In the genomic region with DNA sequence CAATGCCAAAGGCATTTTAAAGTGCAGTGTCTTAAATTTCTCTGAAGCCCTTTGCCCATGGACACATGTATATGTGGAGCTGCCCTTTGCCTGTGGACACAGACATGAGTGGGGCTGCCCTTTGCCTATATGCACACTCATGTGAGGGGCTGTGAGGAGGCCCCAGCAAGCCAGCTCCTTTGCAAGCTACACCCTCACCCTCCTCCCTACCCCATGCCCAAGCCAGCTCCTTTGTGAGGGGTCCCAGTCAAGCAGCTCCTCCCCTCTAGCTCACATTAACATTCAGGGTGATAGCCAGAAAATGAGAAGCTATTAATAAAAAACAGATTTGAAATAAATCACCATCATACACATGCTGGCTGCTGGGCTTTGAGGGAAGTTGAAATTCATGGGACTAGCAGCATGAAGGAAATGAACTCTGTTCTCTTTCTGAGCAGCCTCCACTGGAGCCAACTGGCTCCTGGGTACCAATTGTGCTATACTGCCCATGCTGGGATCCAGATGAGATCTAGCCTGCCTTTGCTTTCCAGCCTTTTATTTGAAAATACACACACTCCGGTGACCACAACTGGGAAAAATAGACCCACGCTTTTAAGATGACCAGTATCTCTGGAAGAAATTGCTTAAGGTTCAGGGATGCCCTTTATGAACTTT, we compare ENCODE assay signal across 19 mouse cellular contexts.
DNase-seq lines count a peak whose midpoint lies in the region; ATAC-seq and TF ChIP-seq lines count a peak whose summit lies in the region.
"Had no signal": no experiment of that assay in that cellular context is flagged by ENCODE, and none has a peak within 500 bp of the region (broad histone marks: within the 10 kb centered on the region; RNA-seq: fewer than 3 reads in every experiment).

No protein-coding gene starts in this region.

- no peak for DNase-seq in forebrain, postnatal 0 days
- DNase-seq in forebrain, embryonic 14.5 days (ENCODE audit: low spot score), result no peak
- DNase-seq in brain, embryonic 14.5 days (ENCODE audit: low read depth), result peak; percentile 26
- peak; percentile 13 for DNase-seq in midbrain, embryonic 14.5 days
- DNase-seq in thymus, postnatal 36 days, result no peak
- DNase-seq in lung, postnatal 36 days, result no peak
- DNase-seq: adrenal gland, postnatal 36 days; cerebellum, adult 18-20 months; cerebellum, postnatal 36 days; kidney, adult 8-10 months; kidney, postnatal 4 days; layer of hippocampus, adult 9-11 months; liver, embryonic 13.5 days; lung, embryonic 14.5 days; thymus, postnatal 4 days had no signal

- no peak for TF ChIP-seq POLR2A in brain, embryonic 14.5 days (IDR thresholded peaks at IDR 0.05; ENCODE audit: borderline replicate concordance, extremely low read depth, insufficient read depth, insufficient read length, poor library complexity, severe bottlenecking)

- H3K4me3 ChIP-seq in forebrain, postnatal 0 days (ENCODE audit: low read depth, low read length), result no peak overlapping the region
- no peak overlapping the region for H3K4me3 ChIP-seq in forebrain, embryonic 14.5 days (ENCODE audit: low read depth, low read length)
- no peak overlapping the region for H3K4me3 ChIP-seq in hindbrain, embryonic 15.5 days
- no peak overlapping the region for H3K4me3 ChIP-seq in midbrain, embryonic 14.5 days (replicated peaks; ENCODE audit: low read depth, low read length)
- H3K4me3 ChIP-seq: heart, embryonic 13.5 days; liver, embryonic 13.5 days; neural tube, embryonic 12.5 days had no signal

- no peaks in the 10 kb centered on the region for H3K27me3 ChIP-seq in forebrain, postnatal 0 days (ENCODE audit: insufficient read depth, low read length)
- no peaks in the 10 kb centered on the region for H3K27me3 ChIP-seq in forebrain, embryonic 14.5 days (replicated peaks; ENCODE audit: control insufficient read depth, insufficient read depth, low read length)
- no peaks in the 10 kb centered on the region for H3K27me3 ChIP-seq in hindbrain, embryonic 15.5 days
- no peaks in the 10 kb centered on the region for H3K27me3 ChIP-seq in midbrain, embryonic 14.5 days (ENCODE audit: control insufficient read depth, insufficient read depth, low read length)
- H3K27me3 ChIP-seq: heart, embryonic 13.5 days; liver, embryonic 13.5 days; neural tube, embryonic 12.5 days had no signal

- 0 out of 2 replicates have a peak overlapping the region, but pooled peaks have one; percentile 10 for H3K27ac ChIP-seq in forebrain, postnatal 0 days (ENCODE audit: low read depth, low read length)
- no peak overlapping the region for H3K27ac ChIP-seq in forebrain, embryonic 14.5 days (ENCODE audit: low read depth, low read length)
- H3K27ac ChIP-seq in hindbrain, embryonic 15.5 days (replicated peaks), result peak overlapping the region; percentile 56
- peak overlapping the region; percentile 53; the same call in 1 of the 2 replicates for H3K27ac ChIP-seq in midbrain, embryonic 14.5 days (replicated peaks; ENCODE audit: low read depth, low read length)
- H3K27ac ChIP-seq: heart, embryonic 13.5 days; liver, embryonic 13.5 days; neural tube, embryonic 12.5 days had no signal

- peaks cover 14% of the 10 kb centered on the region; the same call in 1 of the 2 replicates for H3K4me1 ChIP-seq in forebrain, postnatal 0 days (ENCODE audit: insufficient read depth)
- H3K4me1 ChIP-seq in forebrain, embryonic 14.5 days (ENCODE audit: control insufficient read depth, insufficient read depth, low read length), result no peaks in the 10 kb centered on the region
- H3K4me1 ChIP-seq in hindbrain, embryonic 15.5 days (replicated peaks), result peaks cover 13% of the 10 kb centered on the region
- H3K4me1 ChIP-seq in midbrain, embryonic 14.5 days (ENCODE audit: control insufficient read depth, insufficient read depth, low read length), result peaks cover 4% of the 10 kb centered on the region; the same call in 1 of the 2 replicates
- H3K4me1 ChIP-seq: heart, embryonic 13.5 days; liver, embryonic 13.5 days; neural tube, embryonic 12.5 days had no signal

- no peak overlapping the region for H3K4me2 ChIP-seq in forebrain, postnatal 0 days (ENCODE audit: low read depth)
- H3K4me2 ChIP-seq in forebrain, embryonic 14.5 days (ENCODE audit: low read length), result no peak overlapping the region
- no peak overlapping the region for H3K4me2 ChIP-seq in hindbrain, embryonic 15.5 days
- H3K4me2 ChIP-seq in midbrain, embryonic 14.5 days (ENCODE audit: low read length), result no peak overlapping the region
- H3K4me2 ChIP-seq: heart, embryonic 13.5 days; liver, embryonic 13.5 days; lung, embryonic 14.5 days; neural tube, embryonic 12.5 days had no signal

- no peaks in the 10 kb centered on the region for H3K9me3 ChIP-seq in forebrain, postnatal 0 days (ENCODE audit: low read length)
- H3K9me3 ChIP-seq in forebrain, embryonic 14.5 days (replicated peaks; ENCODE audit: control insufficient read depth, low read length), result no peaks in the 10 kb centered on the region
- no peaks in the 10 kb centered on the region for H3K9me3 ChIP-seq in hindbrain, embryonic 15.5 days
- no peaks in the 10 kb centered on the region for H3K9me3 ChIP-seq in midbrain, embryonic 14.5 days (ENCODE audit: control insufficient read depth, low read length)
- H3K9me3 ChIP-seq: liver, embryonic 13.5 days had no signal

- 90% methylated on average over 2 of the region's 2 CpGs for WGBS in forebrain, postnatal 0 days
- WGBS in forebrain, embryonic 14.5 days, result 96% methylated on average over 2 of the region's 2 CpGs
- WGBS in hindbrain, embryonic 15.5 days, result 87% methylated on average over 2 of the region's 2 CpGs
- 92% methylated on average over 2 of the region's 2 CpGs for WGBS in midbrain, embryonic 14.5 days

- no peak for TF ChIP-seq CTCF in forebrain, postnatal 0 days (IDR thresholded peaks at IDR 0.05; ENCODE audit: low read depth)
- no peak for TF ChIP-seq CTCF in brain, embryonic 14.5 days (IDR thresholded peaks at IDR 0.05; ENCODE audit: borderline replicate concordance, extremely low read depth, insufficient read depth, insufficient read length)

- no peaks in the 10 kb centered on the region for H3K36me3 ChIP-seq in forebrain, postnatal 0 days (ENCODE audit: insufficient read depth)
- no peaks in the 10 kb centered on the region for H3K36me3 ChIP-seq in forebrain, embryonic 14.5 days (ENCODE audit: control insufficient read depth, insufficient read depth, low read length)
- no peaks in the 10 kb centered on the region for H3K36me3 ChIP-seq in hindbrain, embryonic 15.5 days
- H3K36me3 ChIP-seq in midbrain, embryonic 14.5 days (ENCODE audit: control insufficient read depth, insufficient read depth, low read length), result no peaks in the 10 kb centered on the region
- H3K36me3 ChIP-seq: heart, embryonic 13.5 days; liver, embryonic 13.5 days; neural tube, embryonic 12.5 days had no signal

- H3K9ac ChIP-seq in forebrain, postnatal 0 days, result no peak overlapping the region
- no peak overlapping the region for H3K9ac ChIP-seq in forebrain, embryonic 14.5 days (ENCODE audit: low read length)
- H3K9ac ChIP-seq in hindbrain, embryonic 15.5 days, result no peak overlapping the region
- no peak overlapping the region for H3K9ac ChIP-seq in midbrain, embryonic 14.5 days (replicated peaks; ENCODE audit: low read length)
- H3K9ac ChIP-seq: heart, embryonic 13.5 days; liver, embryonic 13.5 days; lung, embryonic 14.5 days; neural tube, embryonic 12.5 days had no signal

- no peak; the same call in 1 of the 2 replicates for ATAC-seq in forebrain, postnatal 0 days
- ATAC-seq in forebrain, embryonic 14.5 days, result no peak
- peak; percentile 63 for ATAC-seq in hindbrain, embryonic 15.5 days (ENCODE audit: low FRiP score, low read depth)
- no peak for ATAC-seq in midbrain, embryonic 14.5 days (ENCODE audit: low FRiP score, low TSS enrichment)
- ATAC-seq: forebrain, embryonic 16.5 days had no signal

Comparison
In these comparisons a context has a peak if more than half of its experiments do, and no peak if none do; other contexts are left out.
1. DNase-seq: peak in brain, embryonic 14.5 days (single experiment) and midbrain, embryonic 14.5 days (single experiment); none in forebrain, postnatal 0 days (single experiment), forebrain, embryonic 14.5 days (single experiment), thymus, postnatal 36 days (0 of 2) and lung, postnatal 36 days (single experiment).